Mouse (Mus musculus) CH12.LX (cell line): ENCODE measurements around the gene Apoa5. TPM values are rescaled to one million over a fixed set of nuclear protein-coding genes. Genes with fewer than 3 reads are reported as not detected.

ENCODE experiments used
- DNase-seq: peaks from one replicate; pipeline ENCODE4 v3.0.0-alpha.2; 2013; ENCODE audit errors: extremely low read depth
- H3K27ac ChIP-seq: 2 replicates; pipeline ENCODE4 v1.5.1; 2012; ENCODE audit warnings: low read depth, mild to moderate bottlenecking, control low read depth, moderate library complexity; ENCODE audit not compliant: insufficient read depth
- H3K27me3 ChIP-seq: replicated peaks from 2 replicates; pipeline ENCODE3; 2012; ENCODE audit warnings: inconsistent platforms
- H3K36me3 ChIP-seq, 2 experiments: replicated peaks in 1 of 2; 2 replicates each; pipeline versions ENCODE3 to v1.6.1; 2012; ENCODE audit warnings: inconsistent platforms in 1 of 2, low read length in 1 of 2, mild to moderate bottlenecking in 1 of 2, mixed read lengths in 1 of 2, moderate library complexity in 1 of 2; ENCODE audit not compliant: control insufficient read depth in 1 of 2, insufficient read depth in 1 of 2
- H3K4me1 ChIP-seq, 2 experiments: 2 replicates each; pipeline ENCODE4 v1.6.1; 2012; ENCODE audit warnings: inconsistent platforms in 1 of 2, moderate library complexity in 1 of 2; ENCODE audit not compliant: insufficient read depth in 2 of 2, control insufficient read depth in 1 of 2
- H3K4me2 ChIP-seq: 2 replicates; pipeline ENCODE4 v1.6.1; 2012; ENCODE audit warnings: low read depth, mild to moderate bottlenecking, control low read depth; ENCODE audit not compliant: poor library complexity, insufficient read depth, severe bottlenecking
- H3K4me3 ChIP-seq, 3 experiments: fragments of 150-350 bp in 1 of 3; sonication (generic) in 1 of 3; replicated peaks in 1 of 3; 2 replicates each; pipeline versions ENCODE3 to v1.5.1; 2011 to 2012; ENCODE audit warnings: low read depth in 2 of 3, low read length in 2 of 3, mild to moderate bottlenecking in 2 of 3, moderate library complexity in 2 of 3, control low read depth in 1 of 3, improper control_type of control experiment in 1 of 3, inconsistent platforms in 1 of 3, mixed read lengths in 1 of 3; ENCODE audit not compliant: poor library complexity in 1 of 3
- H3K79me2 ChIP-seq: replicated peaks from 2 replicates; pipeline ENCODE4 v1.6.1; 2012; ENCODE audit warnings: mild to moderate bottlenecking, moderate library complexity; ENCODE audit not compliant: control insufficient read depth, poor library complexity, insufficient read depth, severe bottlenecking; ENCODE audit errors: extremely low read depth
- H3K9ac ChIP-seq: 2 replicates; pipeline ENCODE4 v1.6.1; 2012; ENCODE audit warnings: low read depth, mild to moderate bottlenecking, control low read depth, moderate library complexity; ENCODE audit not compliant: insufficient read depth
- H3K9me3 ChIP-seq: replicated peaks from 2 replicates; pipeline ENCODE3; 2012; ENCODE audit warnings: low read length, inconsistent platforms, mixed read lengths
- CHD1 ChIP-seq: IDR thresholded peaks from 2 replicates; pipeline ENCODE4 v1.6.1; 2012; ENCODE audit warnings: low read depth, low read length, improper control_type of control experiment, inconsistent platforms
- CTCF ChIP-seq, 2 experiments: IDR thresholded peaks in 1 of 2; conservative IDR thresholded peaks in 1 of 2; 2 replicates each; pipeline ENCODE4 v1.5.1; 2011 to 2012; ENCODE audit warnings: low read depth in 2 of 2, low read length in 2 of 2, improper control_type of control experiment in 1 of 2, inconsistent platforms in 1 of 2, mild to moderate bottlenecking in 1 of 2, moderate library complexity in 1 of 2
- E2F4 ChIP-seq: IDR thresholded peaks from 2 replicates; pipeline ENCODE4 v1.6.1; 2011; ENCODE audit warnings: low read depth, low read length, improper control_type of control experiment; ENCODE audit not compliant: insufficient replicate concordance
- ELF1 ChIP-seq: IDR thresholded peaks from 2 replicates; pipeline ENCODE4 v1.6.1; 2014; ENCODE audit warnings: low read depth, mild to moderate bottlenecking, inconsistent platforms, low read length, improper control_type of control experiment
- EP300 ChIP-seq: IDR thresholded peaks from 2 replicates; pipeline ENCODE4 v1.6.1; 2011; ENCODE audit warnings: low read length, improper control_type of control experiment
- HCFC1 ChIP-seq: IDR thresholded peaks from 2 replicates; pipeline ENCODE4 v1.6.1; 2012; ENCODE audit warnings: low read depth, mild to moderate bottlenecking, inconsistent platforms, low read length, improper control_type of control experiment
- IRF4 ChIP-seq: IDR thresholded peaks from 2 replicates; pipeline ENCODE4 v1.6.1; 2014; ENCODE audit warnings: low read depth, mild to moderate bottlenecking, inconsistent platforms, low read length, improper control_type of control experiment
- JUND ChIP-seq: conservative IDR thresholded peaks from 2 replicates; pipeline ENCODE4 v1.6.1; 2011; ENCODE audit warnings: low read depth, low read length, improper control_type of control experiment
- KAT2A ChIP-seq: IDR thresholded peaks from 2 replicates; pipeline ENCODE4 v1.6.1; 2012; ENCODE audit warnings: low read length, improper control_type of control experiment, inconsistent platforms; ENCODE audit not compliant: insufficient replicate concordance
- MAX ChIP-seq: IDR thresholded peaks from 2 replicates; pipeline ENCODE4 v1.6.1; 2011; ENCODE audit warnings: low read length, improper control_type of control experiment
- MAZ ChIP-seq: IDR thresholded peaks from 2 replicates; pipeline ENCODE4 v1.6.1; 2012; ENCODE audit warnings: low read depth, mild to moderate bottlenecking, inconsistent platforms, low read length, improper control_type of control experiment, moderate library complexity
- MEF2A ChIP-seq: IDR thresholded peaks from 2 replicates; pipeline ENCODE4 v1.6.1; 2014; ENCODE audit warnings: low read depth, mild to moderate bottlenecking, inconsistent platforms, low read length, improper control_type of control experiment, borderline replicate concordance
- MYC ChIP-seq: IDR thresholded peaks from 2 replicates; pipeline ENCODE4 v1.6.1; 2011; ENCODE audit warnings: low read depth, mild to moderate bottlenecking, improper control_type of control experiment, low read length
- NELFE ChIP-seq: IDR thresholded peaks from 2 replicates; pipeline ENCODE4 v1.6.1; 2011; ENCODE audit warnings: low read depth, low read length, improper control_type of control experiment
- PAX5 ChIP-seq: IDR thresholded peaks from 2 replicates; pipeline ENCODE4 v1.6.1; 2012; ENCODE audit warnings: low read length, inconsistent platforms, mixed read lengths
- POLR2A ChIP-seq: IDR thresholded peaks from 2 replicates; pipeline ENCODE4 v1.6.1; 2011; ENCODE audit warnings: low read depth, mild to moderate bottlenecking, improper control_type of control experiment, low read length
- POLR2AphosphoS2 ChIP-seq: IDR thresholded peaks from 2 replicates; pipeline ENCODE4 v1.6.1; 2011; ENCODE audit warnings: low read depth, low read length, improper control_type of control experiment
- RAD21 ChIP-seq: IDR thresholded peaks from 2 replicates; pipeline ENCODE4 v1.6.1; 2011; ENCODE audit warnings: low read depth, mild to moderate bottlenecking, low read length, improper control_type of control experiment, moderate library complexity
- RCOR1 ChIP-seq: conservative IDR thresholded peaks from 2 replicates; pipeline ENCODE4 v1.6.1; 2012; ENCODE audit warnings: low read depth, mild to moderate bottlenecking, inconsistent platforms, low read length, improper control_type of control experiment
- SMC3 ChIP-seq: IDR thresholded peaks from 2 replicates; pipeline ENCODE4 v1.6.1; 2011; ENCODE audit warnings: low read depth, low read length, improper control_type of control experiment
- USF2 ChIP-seq: conservative IDR thresholded peaks from 2 replicates; pipeline ENCODE4 v1.6.1; 2011; ENCODE audit warnings: low read depth, low read length, improper control_type of control experiment
- ZC3H11A ChIP-seq: IDR thresholded peaks from 2 replicates; pipeline ENCODE4 v1.6.1; 2012; ENCODE audit warnings: low read depth, mild to moderate bottlenecking, inconsistent platforms, low read length, improper control_type of control experiment
- ZKSCAN1 ChIP-seq: IDR thresholded peaks from 2 replicates; pipeline ENCODE4 v1.6.1; 2012; ENCODE audit warnings: low read depth, inconsistent platforms, low read length, improper control_type of control experiment, borderline replicate concordance
- ZMIZ1 ChIP-seq: IDR thresholded peaks from 2 replicates; pipeline ENCODE4 v1.6.1; 2012; ENCODE audit warnings: low read depth, mild to moderate bottlenecking, inconsistent platforms, low read length, improper control_type of control experiment
- ZNF384 ChIP-seq: IDR thresholded peaks from 2 replicates; pipeline ENCODE4 v1.6.1; 2012; ENCODE audit warnings: low read depth, low read length, improper control_type of control experiment, inconsistent platforms
- dilution Hi-C: fragments of 300-500 bp; cut with MboI; formaldehyde crosslinking; loops from 2 replicates; pipeline ENCODE4 v1.14.3; 2020; ENCODE audit warnings: low sequenced_read_pairs; ENCODE audit not compliant: extremely low pct_unique_long_range_greater_than_20kb, extremely low pct_ligation_motif_present
- in situ Hi-C: fragments of 300-500 bp; cut with MboI; formaldehyde crosslinking; loops from 3 replicates; pipeline ENCODE4 v1.14.3; 2019; ENCODE audit warnings: low sequenced_read_pairs, low pct_ligation_motif_present, low pct_unique_long_range_greater_than_20kb, mixed read lengths
- polyA plus RNA-seq: library from polyadenylated mRNA; unstranded; fragments of >175 nt; gene quantifications from 2 replicates; pipeline ENCODE4 v1.2.1, GENCODE M21; 2012; ENCODE audit warnings: low read depth; ENCODE audit not compliant: insufficient read length
- total RNA-seq, 2 experiments: library from RNA; depleted of rRNA; stranded (reverse); fragments of 300-350 nt in 1 of 2; fragments of >200 nt in 1 of 2; gene quantifications; 2 replicates each; pipeline ENCODE4 v1.2.3; 2012 to 2014

The Apoa5 gene
- total and polyA plus RNA-seq, 3 experiments, result 0.08 TPM; not detected in 2

- in situ Hi-C loops, result loop anchor here (10.0 kb wide), 1 partner anchor 249 kb away; no protein-coding TSS in a partner anchor
- H3K9ac ChIP-seq, result no peak overlapping the region
- DNase-seq, result no peak
- H3K36me3 ChIP-seq, result no peaks in the 10 kb centered on the region
- dilution Hi-C loops, result no loop called here
- H3K9me3 ChIP-seq, result no peaks in the 10 kb centered on the region
- no peak overlapping the region for H3K4me3 ChIP-seq
- TF ChIP-seq CHD1 (no peak), MYC (no peak), MAZ (no peak), POLR2AphosphoS2 (no peak), E2F4 (no peak), HCFC1 (no peak), RCOR1 (no peak), ZMIZ1 (no peak), JUND (no peak), PAX5 (no peak), KAT2A (no peak), ZKSCAN1 (no peak), ELF1 (no peak), ZNF384 (no peak), ZC3H11A (no peak)
- H3K27me3 ChIP-seq, result peaks cover 28% of the 10 kb centered on the region
- no peak overlapping the region for H3K4me2 ChIP-seq
- no peak overlapping the region for H3K27ac ChIP-seq
- H3K79me2 ChIP-seq, result no peaks in the 10 kb centered on the region; the same call in 1 of the 2 replicates
- H3K4me1 ChIP-seq, result no peaks in the 10 kb centered on the region; a peak in 2 of 4 replicates
Observed at GRCm38 (mm10) chr9:46243584-46243983, 24.8 kb upstream of the Apoa5 start.

GRCm38 (mm10) chr9:46246752-46247324 is 21.6 kb upstream of the Apoa5 start:
- H3K9me3 ChIP-seq, result no peaks in the 10 kb centered on the region
- dilution Hi-C loops (no loop called here), in situ Hi-C loops (loop anchor here (10.0 kb wide), 1 partner anchor 252 kb away; no protein-coding TSS in a partner anchor)
- H3K4me3 ChIP-seq, result no peak overlapping the region
- no peaks in the 10 kb centered on the region; the same call in 1 of the 2 replicates for H3K79me2 ChIP-seq
- TF ChIP-seq RCOR1 (no peak), MYC (no peak), IRF4 (no peak), JUND (peak; percentile 34; the same call in 1 of the 2 replicates), ZNF384 (peak; percentile 76; the same call in 1 of the 2 replicates), EP300 (no peak), SMC3 (peak; percentile 66), RAD21 (peak; percentile 88), ZKSCAN1 (no peak), NELFE (no peak), MAX (no peak), MEF2A (no peak), ZC3H11A (peak; percentile 17; the same call in 1 of the 2 replicates), USF2 (no peak), POLR2A (no peak), CHD1 (no peak), POLR2AphosphoS2 (no peak), CTCF (conservative IDR thresholded peaks at IDR 0.05 in 1 of 2, IDR thresholded peaks at IDR 0.05 in 1 of 2; ENCODE audit: low read depth in 2 of 2, low read length in 2 of 2) (peak in 1 of 2 experiments; percentile 86; a peak in 2 of 4 replicates)
- H3K36me3 ChIP-seq, result no peaks in the 10 kb centered on the region
- DNase-seq, result peak; percentile 66
- no peak overlapping the region for H3K9ac ChIP-seq
- no peak overlapping the region for H3K27ac ChIP-seq
- no peaks in the 10 kb centered on the region; a peak in 1 of 4 replicates for H3K4me1 ChIP-seq
- peak overlapping the region; percentile 77 for H3K4me2 ChIP-seq
- peaks cover 15% of the 10 kb centered on the region for H3K27me3 ChIP-seq
